Comparison of ENCODE assay signal across 8 mouse cellular contexts in the genomic region with DNA sequence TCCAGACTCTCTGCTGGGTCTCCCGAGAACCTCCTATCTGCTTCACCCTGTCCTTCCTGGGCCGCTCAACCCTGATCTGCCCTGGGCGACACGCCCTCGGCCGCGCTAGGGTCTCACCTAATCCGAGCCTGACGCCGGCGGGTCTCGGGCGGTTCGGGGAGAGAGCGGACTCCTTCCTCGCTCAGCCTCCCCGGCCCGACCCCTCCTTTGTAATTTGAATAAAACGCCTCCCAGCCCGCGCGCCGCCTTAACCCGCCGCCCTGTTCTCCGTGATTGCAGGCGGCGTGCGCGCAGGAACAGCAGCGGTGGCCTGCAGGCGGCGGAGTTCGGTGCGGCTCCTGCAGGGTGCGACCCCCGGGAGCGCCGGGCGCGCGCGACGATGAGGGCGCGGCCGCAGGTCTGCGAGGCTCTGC. TPM values are rescaled to one million over a fixed set of nuclear protein-coding genes. Genes with fewer than 3 reads are reported as not detected.
A peak's percentile ranks its signal among the peaks of the same experiment; 100 is the strongest.
DNase-seq lines count a peak whose midpoint lies in the region; ATAC-seq and TF ChIP-seq lines count a peak whose summit lies in the region.

No protein-coding gene starts in this region.

- H3K4me1 ChIP-seq in heart, embryonic 11.5 days (ENCODE audit: control insufficient read depth, insufficient read depth, low read length), result peaks cover 71% of the 10 kb centered on the region

- no peaks in the 10 kb centered on the region for H3K36me3 ChIP-seq in heart, embryonic 11.5 days (ENCODE audit: control insufficient read depth, insufficient read depth, low read length)

- TF ChIP-seq CTCF in brain, embryonic 14.5 days (IDR thresholded peaks at IDR 0.05; ENCODE audit: borderline replicate concordance, extremely low read depth, insufficient read depth, insufficient read length), result peak; percentile 46; the same call in 1 of the 2 replicates

- peak; percentile 47 for DNase-seq in right cerebral cortex, postnatal 14 days
- DNase-seq in right cerebral cortex, postnatal 36 days (ENCODE audit: low spot score in 2 of 2), result no peak
- peak; percentile 75 for DNase-seq in brain, embryonic 14.5 days (ENCODE audit: low read depth)
- DNase-seq in kidney, postnatal 10 days, result peak; percentile 85
- DNase-seq in testis, postnatal 10 days (ENCODE audit: low spot score), result peak; percentile 71
- DNase-seq in layer of hippocampus, adult 8-10 months (ENCODE audit: low spot score in 2 of 2), result no peak

- ATAC-seq in heart, embryonic 11.5 days (replicated peaks; ENCODE audit: insufficient number of reproducible peaks, low FRiP score, low TSS enrichment), result peak; percentile 32
- ATAC-seq in megakaryocyte progenitor cell, adult 5-6 weeks (replicated peaks; ENCODE audit: poor library complexity), result peak; percentile 26

- H3K4me2 ChIP-seq in heart, embryonic 11.5 days, result peak overlapping the region; percentile 99

- under 1% methylated on average over 48 of the region's 48 CpGs for WGBS in heart, embryonic 11.5 days (ENCODE audit: insufficient replicate concordance)

- H3K27me3 ChIP-seq in heart, embryonic 11.5 days (ENCODE audit: control insufficient read depth, insufficient read depth, low read length), result peaks cover 32% of the 10 kb centered on the region

- no peaks in the 10 kb centered on the region for H3K9me3 ChIP-seq in heart, embryonic 11.5 days (replicated peaks; ENCODE audit: control insufficient read depth, low read length)

- no peak for TF ChIP-seq POLR2A in brain, embryonic 14.5 days (IDR thresholded peaks at IDR 0.05; ENCODE audit: borderline replicate concordance, extremely low read depth, insufficient read depth, insufficient read length, poor library complexity, severe bottlenecking)

- H3K9ac ChIP-seq in heart, embryonic 11.5 days (ENCODE audit: low read depth, low read length), result peak overlapping the region; percentile 66

- H3K4me3 ChIP-seq in heart, embryonic 11.5 days (ENCODE audit: low read depth, low read length), result peak overlapping the region; percentile 57

- H3K27ac ChIP-seq in heart, embryonic 11.5 days (ENCODE audit: low read depth, low read length), result peak overlapping the region; percentile 38; the same call in 1 of the 2 replicates

RNA-seq across cellular contexts. Expression of a gene that starts 3.8 kb away (rescaled TPM):
- polyA plus RNA-seq in brain, embryonic 14.5 days (2012; rRNA removed), result 5.4 and 6.2 TPM in 2 replicates
- polyA plus RNA-seq in heart, embryonic 11.5 days (2014; fragmentation: Nextera tagmentation; extraction: Ambion mirVana), result 24.5 and 24.7 TPM in 2 replicates
- total RNA-seq in megakaryocyte progenitor cell, adult 5-6 weeks (2015), result not detected in 2 replicates
- not detected in 2 replicates for total RNA-seq in megakaryocyte progenitor cell, adult 5-6 weeks (2017)
- total RNA-seq in layer of hippocampus, adult 8-10 months (2022), result 1 to 10 TPM; 1.4 to 4.4 (median 1.9) TPM

Comparison
In these comparisons a context has a peak if more than half of its experiments do, and no peak if none do; other contexts are left out.
1. DNase-seq: peak in right cerebral cortex, postnatal 14 days (single experiment), brain, embryonic 14.5 days (single experiment), kidney, postnatal 10 days (single experiment) and testis, postnatal 10 days (single experiment); none in right cerebral cortex, postnatal 36 days (0 of 2) and layer of hippocampus, adult 8-10 months (0 of 2).